Mouse (Mus musculus): Measurements from ENCODE around the gene Ifna1. TPM values are rescaled to one million over a fixed set of nuclear protein-coding genes. Genes with fewer than 3 reads are reported as not detected.
A peak's percentile ranks its signal among the peaks of the same experiment; 100 is the strongest.

The Ifna1 gene
- total and polyA plus RNA-seq, 2 experiments = not detected

DNA sequence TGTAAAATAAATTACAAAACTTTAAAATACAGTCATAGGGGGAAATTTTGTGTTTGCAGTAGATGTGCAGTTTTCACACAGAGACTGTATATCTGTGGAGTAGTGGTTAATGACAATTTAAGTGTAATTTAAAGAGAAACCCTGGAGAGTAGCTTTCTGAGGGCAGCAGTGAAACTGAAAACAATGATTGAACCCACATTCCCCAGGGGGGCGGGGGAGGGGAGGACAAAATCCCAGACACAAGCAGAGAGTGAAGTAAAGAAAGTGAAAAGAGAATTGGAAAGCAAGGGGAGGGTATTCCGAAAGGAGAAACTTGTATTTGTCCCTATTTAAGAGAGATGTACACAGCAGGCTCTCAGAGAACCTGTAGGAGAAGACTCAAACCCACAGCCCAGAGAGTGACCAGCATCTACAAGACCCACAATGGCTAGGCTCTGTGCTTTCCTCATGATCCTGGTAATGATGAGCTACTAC lies 8.4 kb upstream of the Ifna1 start, which contains the start of gene Ifna4:
TSS of gene Ifna4 (plus strand) at position 424 of the 474 bp plus-strand sequence.
- no peak within 1 kb of the TSS for H3K4me3 ChIP-seq (ENCODE audit: insufficient read depth, low read depth, low read length)
- no peak within 1 kb of the TSS for H3K9ac ChIP-seq (ENCODE audit: low read depth, low read length)
- H3K4me1 ChIP-seq (ENCODE audit: control insufficient read depth, insufficient read depth, low read length) = no peaks in the 10 kb centered on the region
- no peaks in the 10 kb centered on the region for H3K27me3 ChIP-seq (ENCODE audit: control insufficient read depth, insufficient read depth, low read length)
- H3K36me3 ChIP-seq (ENCODE audit: control insufficient read depth, insufficient read depth, low read length) = no peaks in the 10 kb centered on the region
- no peak within 1 kb of the TSS for H3K27ac ChIP-seq (replicated peaks; ENCODE audit: insufficient read depth, low read depth, low read length)
- TF ChIP-seq POLR2A (IDR thresholded peaks at IDR 0.05; ENCODE audit: extremely low read depth, insufficient read depth, low read length) (no peak), CTCF (IDR thresholded peaks at IDR 0.05; ENCODE audit: low read depth, low read length) (no peak)
- WGBS = 49% methylated on average over 2 of the region's 2 CpGs
- DNase-seq (ENCODE audit: extremely low read depth, low read depth, low spot score) = no peak
- H3K79me2 ChIP-seq (ENCODE audit: control insufficient read depth, insufficient read depth, low read length) = no peaks in the 10 kb centered on the region

DNA sequence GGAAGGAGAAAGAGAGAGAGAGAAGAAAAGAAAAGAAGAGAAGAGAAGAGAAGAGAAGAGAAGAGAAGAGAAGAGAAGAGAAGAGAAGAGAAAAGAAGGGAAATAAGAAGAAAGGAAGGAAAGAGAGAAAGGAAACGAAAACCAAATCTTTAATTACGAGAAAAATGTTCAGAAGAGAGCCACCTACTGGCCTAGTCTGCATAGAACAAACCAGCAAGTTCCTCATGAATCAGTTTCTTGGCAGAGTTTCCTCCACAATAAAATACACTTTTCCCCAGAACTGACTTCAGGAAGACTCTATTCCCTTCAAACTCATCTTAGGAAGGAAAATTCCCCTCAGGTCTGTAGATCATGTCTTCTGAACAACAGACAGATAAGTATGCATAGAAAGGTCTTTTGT lies 4.6 kb upstream of the Ifna1 start:
- H3K79me2 ChIP-seq (ENCODE audit: control insufficient read depth, insufficient read depth, low read length) = no peaks in the 10 kb centered on the region
- no peaks in the 10 kb centered on the region for H3K27me3 ChIP-seq (ENCODE audit: control insufficient read depth, insufficient read depth, low read length)
- H3K4me3 ChIP-seq (ENCODE audit: insufficient read depth, low read depth, low read length) = no peak overlapping the region
- no peak for TF ChIP-seq CTCF (IDR thresholded peaks at IDR 0.05; ENCODE audit: low read depth, low read length)
- 38% methylated on average over 2 of the region's 2 CpGs for WGBS
- H3K36me3 ChIP-seq (ENCODE audit: control insufficient read depth, insufficient read depth, low read length) = no peaks in the 10 kb centered on the region
- H3K27ac ChIP-seq (replicated peaks; ENCODE audit: insufficient read depth, low read depth, low read length) = no peak overlapping the region
- H3K4me1 ChIP-seq (ENCODE audit: control insufficient read depth, insufficient read depth, low read length) = no peaks in the 10 kb centered on the region
- peak; percentile 19 for DNase-seq (ENCODE audit: extremely low read depth, low read depth, low spot score)
- no peak overlapping the region for H3K9ac ChIP-seq (ENCODE audit: low read depth, low read length)

DNA sequence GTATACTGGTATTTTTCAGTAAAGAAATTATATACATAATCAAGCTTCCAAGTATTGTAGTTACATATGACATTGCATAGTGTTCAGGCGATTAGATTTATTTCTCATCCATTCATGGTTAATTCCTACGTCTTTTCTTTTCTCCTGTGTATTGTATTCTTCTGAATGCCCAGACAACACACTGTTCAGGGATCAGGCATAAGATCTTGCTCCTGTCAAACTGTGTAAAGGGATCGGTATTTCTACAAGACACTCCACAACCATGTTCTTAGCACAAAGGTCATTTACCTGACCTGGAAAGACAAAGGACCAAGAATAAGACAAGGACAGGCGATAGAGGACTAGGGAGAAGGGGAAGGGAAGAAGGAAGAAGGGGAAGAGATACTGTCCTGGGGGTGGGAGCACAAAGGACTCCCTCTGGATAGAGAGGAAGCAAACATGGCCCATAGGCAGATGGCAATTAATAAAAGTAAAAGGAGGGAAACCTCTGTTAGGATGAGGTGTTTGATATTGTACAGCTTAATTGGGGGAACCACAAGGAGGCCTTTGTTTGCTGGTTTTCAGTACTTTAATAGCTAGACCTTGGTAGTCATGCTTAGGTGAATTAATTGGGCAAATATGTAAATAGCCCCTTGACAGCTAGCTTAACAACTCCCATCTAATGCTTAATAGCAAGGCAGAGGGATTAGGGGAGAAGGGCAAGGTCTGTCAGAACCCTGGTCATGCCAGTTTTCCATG lies 1.3 kb downstream of the Ifna1 start:
- H3K9ac ChIP-seq (ENCODE audit: low read depth, low read length) = no peak overlapping the region
- H3K36me3 ChIP-seq (ENCODE audit: control insufficient read depth, insufficient read depth, low read length) = no peaks in the 10 kb centered on the region
- H3K79me2 ChIP-seq (ENCODE audit: control insufficient read depth, insufficient read depth, low read length) = no peaks in the 10 kb centered on the region
- H3K4me1 ChIP-seq (ENCODE audit: control insufficient read depth, insufficient read depth, low read length) = no peaks in the 10 kb centered on the region
- 78% methylated on average over 4 of the region's 4 CpGs for WGBS
- no peaks in the 10 kb centered on the region for H3K27me3 ChIP-seq (ENCODE audit: control insufficient read depth, insufficient read depth, low read length)
- no peak overlapping the region for H3K4me3 ChIP-seq (ENCODE audit: insufficient read depth, low read depth, low read length)
- TF ChIP-seq POLR2A (IDR thresholded peaks at IDR 0.05; ENCODE audit: extremely low read depth, insufficient read depth, low read length) (no peak), CTCF (IDR thresholded peaks at IDR 0.05; ENCODE audit: low read depth, low read length) (no peak)
- H3K27ac ChIP-seq (replicated peaks; ENCODE audit: insufficient read depth, low read depth, low read length) = no peak overlapping the region
- DNase-seq (ENCODE audit: extremely low read depth, low read depth, low spot score) = no peak

DNA sequence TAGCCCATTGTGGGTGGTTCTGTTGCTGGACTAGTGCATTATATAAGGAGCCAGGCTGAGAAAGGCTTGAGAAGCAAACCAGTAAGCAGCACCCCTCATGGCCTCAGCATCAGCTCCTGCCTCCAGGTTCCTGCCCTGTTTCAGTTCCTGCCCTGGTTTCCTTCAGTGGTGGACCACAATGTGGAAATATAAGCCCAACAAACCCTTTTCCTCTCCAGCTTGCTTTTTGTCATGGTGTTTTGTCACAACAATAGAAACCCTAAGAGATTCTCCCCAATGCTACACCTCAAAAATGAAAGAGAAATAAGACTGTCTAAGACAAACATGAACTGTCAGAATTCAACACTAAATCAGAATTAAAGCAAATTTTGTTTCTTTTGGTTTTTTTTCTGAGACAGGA lies 9.3 kb downstream of the Ifna1 start:
- no peak overlapping the region for H3K27ac ChIP-seq (replicated peaks; ENCODE audit: insufficient read depth, low read depth, low read length)
- H3K36me3 ChIP-seq (ENCODE audit: control insufficient read depth, insufficient read depth, low read length) = no peaks in the 10 kb centered on the region
- H3K4me1 ChIP-seq (ENCODE audit: control insufficient read depth, insufficient read depth, low read length) = no peaks in the 10 kb centered on the region
- peaks cover 3% of the 10 kb centered on the region; the same call in 1 of the 2 replicates for H3K27me3 ChIP-seq (ENCODE audit: control insufficient read depth, insufficient read depth, low read length)
- no peak for TF ChIP-seq POLR2A (IDR thresholded peaks at IDR 0.05; ENCODE audit: extremely low read depth, insufficient read depth, low read length)
- TF ChIP-seq CTCF (IDR thresholded peaks at IDR 0.05; ENCODE audit: low read depth, low read length) = no peak
- H3K4me3 ChIP-seq (ENCODE audit: insufficient read depth, low read depth, low read length) = no peak overlapping the region
- no peak for DNase-seq (ENCODE audit: extremely low read depth, low read depth, low spot score)
- H3K9ac ChIP-seq (ENCODE audit: low read depth, low read length) = no peak overlapping the region
- H3K79me2 ChIP-seq (ENCODE audit: control insufficient read depth, insufficient read depth, low read length) = no peaks in the 10 kb centered on the region

DNA sequence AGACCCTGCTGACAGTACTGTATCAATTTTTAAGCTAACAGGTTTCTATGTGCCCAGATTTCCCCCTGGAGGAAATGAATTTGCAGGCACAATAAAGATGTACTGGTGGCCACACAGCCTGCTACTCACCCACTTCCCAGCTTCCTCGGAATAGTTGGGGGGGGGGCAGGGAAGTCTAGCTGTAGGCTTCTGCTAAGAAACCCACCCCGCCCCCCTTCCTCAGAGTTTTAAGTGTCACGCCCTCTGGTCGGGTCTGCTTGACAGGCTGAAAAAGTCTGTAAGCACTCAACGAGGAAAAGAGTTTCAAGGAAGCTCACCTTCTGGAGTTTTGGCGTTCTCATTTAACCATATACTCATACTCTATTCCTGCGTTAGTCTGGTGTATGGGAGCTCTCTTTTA lies 13.4 kb downstream of the Ifna1 start:
- Histone ChIP-seq H3K79me2 (ENCODE audit: control insufficient read depth, insufficient read depth, low read length) (no peaks in the 10 kb centered on the region), H3K27me3 (ENCODE audit: control insufficient read depth, insufficient read depth, low read length) (peaks cover 3% of the 10 kb centered on the region; the same call in 1 of the 2 replicates), H3K4me3 (ENCODE audit: insufficient read depth, low read depth, low read length) (no peak overlapping the region), H3K27ac (replicated peaks; ENCODE audit: insufficient read depth, low read depth, low read length) (no peak overlapping the region), H3K36me3 (ENCODE audit: control insufficient read depth, insufficient read depth, low read length) (no peaks in the 10 kb centered on the region), H3K4me1 (ENCODE audit: control insufficient read depth, insufficient read depth, low read length) (no peaks in the 10 kb centered on the region), H3K9ac (ENCODE audit: low read depth, low read length) (no peak overlapping the region)
- no peak for DNase-seq (ENCODE audit: extremely low read depth, low read depth, low spot score)
- WGBS = 43% methylated on average over 7 of the region's 7 CpGs
- TF ChIP-seq CTCF (IDR thresholded peaks at IDR 0.05; ENCODE audit: low read depth, low read length) (no peak), POLR2A (IDR thresholded peaks at IDR 0.05; ENCODE audit: extremely low read depth, insufficient read depth, low read length) (no peak)

DNA sequence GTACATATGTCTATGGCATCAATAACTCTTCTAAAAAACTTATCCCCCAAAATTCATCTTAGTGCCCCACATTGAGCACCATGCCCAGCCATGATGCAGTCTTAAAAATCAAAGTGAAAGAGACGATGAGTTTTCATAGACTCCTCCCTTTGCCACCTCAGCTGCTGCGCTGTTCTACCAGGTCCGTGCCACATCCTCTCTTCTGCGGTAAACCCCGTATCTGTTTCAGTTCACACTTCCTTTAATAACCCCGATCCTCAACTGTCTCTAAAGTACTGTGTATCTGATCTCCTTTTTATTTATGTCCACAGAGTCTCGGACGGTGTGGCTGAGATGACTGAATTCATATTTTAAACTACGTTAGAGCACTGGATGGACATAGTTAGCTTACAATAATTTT lies 14.7 kb downstream of the Ifna1 start:
- H3K36me3 ChIP-seq (ENCODE audit: control insufficient read depth, insufficient read depth, low read length) = no peaks in the 10 kb centered on the region
- H3K27me3 ChIP-seq (ENCODE audit: control insufficient read depth, insufficient read depth, low read length) = peaks cover 3% of the 10 kb centered on the region; the same call in 1 of the 2 replicates
- no peak for TF ChIP-seq POLR2A (IDR thresholded peaks at IDR 0.05; ENCODE audit: extremely low read depth, insufficient read depth, low read length)
- no peak for TF ChIP-seq CTCF (IDR thresholded peaks at IDR 0.05; ENCODE audit: low read depth, low read length)
- no peak overlapping the region for H3K4me3 ChIP-seq (ENCODE audit: insufficient read depth, low read depth, low read length)
- no peak overlapping the region for H3K9ac ChIP-seq (ENCODE audit: low read depth, low read length)
- 68% methylated on average over 9 of the region's 9 CpGs for WGBS
- no peaks in the 10 kb centered on the region for H3K4me1 ChIP-seq (ENCODE audit: control insufficient read depth, insufficient read depth, low read length)
- H3K27ac ChIP-seq (replicated peaks; ENCODE audit: insufficient read depth, low read depth, low read length) = no peak overlapping the region
- no peaks in the 10 kb centered on the region for H3K79me2 ChIP-seq (ENCODE audit: control insufficient read depth, insufficient read depth, low read length)
- DNase-seq (ENCODE audit: extremely low read depth, low read depth, low spot score) = peak; percentile 8
